Mouse (Mus musculus) ovary, postnatal 10 days (tissue): ENCODE results near the gene Gli1.
"Not testable (repeated sequence)": the region's sequence is repeated elsewhere in the genome, so short reads cannot be mapped to it uniquely, and the experiment has no call there.

Experiments used
- DNase-seq: peaks from one replicate; pipeline ENCODE4 v3.0.0; 2022; ENCODE audit warnings: low spot score

The Gli1 gene

DNA sequence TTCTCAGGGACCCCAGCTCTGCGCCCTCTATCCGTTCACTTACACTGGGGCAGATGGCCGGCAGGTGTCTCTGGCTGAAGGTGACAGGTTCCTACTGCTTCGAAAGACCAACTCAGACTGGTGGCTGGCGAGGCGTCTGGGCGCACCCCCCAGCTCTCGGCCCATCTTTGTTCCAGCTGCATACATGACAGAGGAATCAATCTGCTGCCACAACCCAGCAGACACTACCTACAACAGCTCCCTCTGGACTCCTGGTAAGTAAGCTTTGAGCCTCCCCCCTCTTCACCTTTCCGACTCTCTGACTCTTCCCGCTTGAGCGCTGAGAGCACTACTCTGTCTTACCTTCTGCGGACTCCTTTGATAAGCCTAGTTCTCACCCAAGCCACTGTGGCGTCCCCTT is 19.6 kb downstream of the Gli1 start:
- DNase-seq = no peak

DNA sequence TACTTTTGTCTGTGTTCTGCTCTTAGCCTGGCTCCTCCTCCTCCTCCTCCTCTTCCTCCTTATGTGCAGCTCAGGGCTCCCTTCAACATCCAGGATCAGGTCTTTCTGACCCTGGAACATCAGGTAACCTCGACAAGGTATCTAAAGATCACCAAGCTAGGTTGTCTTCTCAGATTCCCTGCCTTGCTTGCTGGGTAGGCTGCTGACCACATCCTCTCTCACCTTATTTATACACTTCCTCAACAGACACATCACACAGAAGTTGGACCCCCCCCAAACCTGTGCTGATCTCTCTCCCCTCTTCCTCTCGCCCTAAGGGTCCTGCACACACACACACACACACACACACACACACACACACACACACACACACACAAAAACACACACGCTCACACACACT is 20.2 kb downstream of the Gli1 start, which contains the start of gene Arhgap9:
Gene Arhgap9, plus strand, starts transcription at position 344 of the 400 bp plus-strand sequence.
- no peak for DNase-seq

DNA sequence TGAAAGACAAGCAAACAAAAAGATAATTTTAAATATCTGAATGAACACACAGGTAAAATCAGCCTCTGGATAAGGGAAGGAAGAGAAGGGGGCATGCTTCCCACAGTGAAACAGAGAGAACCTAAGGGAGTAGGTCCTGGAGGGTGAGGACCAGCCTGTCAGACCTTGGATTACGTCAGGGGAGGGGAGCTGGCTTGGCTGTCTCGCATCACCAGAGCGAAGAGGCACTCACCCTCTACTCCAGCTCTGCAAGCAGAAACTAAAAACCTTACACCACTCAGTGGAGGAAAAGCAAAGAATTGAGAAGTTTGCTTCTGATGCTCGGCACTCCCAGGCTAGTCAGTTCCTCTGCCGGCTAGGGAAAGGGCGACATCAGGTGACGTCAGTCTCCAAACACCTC is 21.8 kb downstream of the Gli1 start:
- DNase-seq = no peak

DNA sequence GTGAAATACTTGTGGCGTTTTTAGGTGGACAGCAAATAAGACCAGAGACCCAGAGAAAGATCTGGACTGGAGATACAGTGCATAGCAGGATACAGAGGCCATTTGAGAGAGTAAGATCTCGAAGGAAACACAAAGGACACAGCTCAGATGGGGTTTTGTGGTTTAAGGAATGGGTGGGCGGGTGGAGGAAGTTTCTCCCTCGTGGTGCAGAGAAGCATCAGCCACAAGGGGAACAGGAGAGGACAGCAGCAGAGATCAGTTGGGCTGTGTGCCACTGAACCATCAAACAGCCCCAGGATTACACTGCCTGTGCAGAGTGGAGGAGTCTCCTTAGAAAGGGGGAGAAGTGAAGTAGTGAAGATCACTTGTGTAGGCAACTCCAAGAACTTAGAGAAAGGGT is 23.8 kb downstream of the Gli1 start:
- no peak for DNase-seq

DNA sequence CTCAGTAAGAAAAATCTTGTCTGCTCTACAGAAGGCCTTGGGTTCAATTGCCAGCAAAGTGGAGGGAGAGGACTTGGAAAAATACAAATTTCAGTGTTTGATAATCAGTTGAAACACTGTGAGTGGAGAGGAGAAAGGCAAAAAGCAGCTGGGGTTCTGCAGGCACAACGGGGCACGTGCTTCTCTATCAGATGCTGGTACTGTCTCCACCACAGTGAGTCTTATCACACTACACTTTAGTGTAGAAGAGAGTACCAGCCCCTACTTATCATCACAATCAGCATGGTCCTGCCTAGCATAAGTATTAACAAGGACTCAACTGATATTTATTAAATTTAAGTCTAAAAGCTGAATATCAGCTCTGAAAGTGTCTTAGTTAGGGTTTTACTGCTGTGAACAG is 24.5 kb downstream of the Gli1 start:
- no peak for DNase-seq

DNA sequence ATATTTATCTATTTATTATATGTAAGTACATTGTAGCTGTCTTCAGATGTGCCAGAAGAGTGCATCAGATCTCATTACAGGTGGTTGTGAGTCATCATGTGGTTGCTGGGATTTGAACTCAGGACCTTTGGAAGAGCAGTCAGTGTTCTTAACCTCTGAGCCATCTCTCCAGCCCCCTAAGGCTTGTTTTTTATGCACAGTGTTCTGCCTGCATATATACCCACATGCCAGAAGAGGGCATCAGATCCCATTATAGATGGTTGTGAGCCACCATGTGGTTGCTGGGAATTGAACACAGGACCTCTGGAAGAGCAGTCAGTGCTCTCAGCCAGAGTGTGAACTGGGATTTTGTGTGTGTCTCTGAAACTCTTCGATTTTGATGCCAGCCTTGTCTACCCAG is 26.8 kb downstream of the Gli1 start:
- not testable (repeated sequence) for DNase-seq

DNA sequence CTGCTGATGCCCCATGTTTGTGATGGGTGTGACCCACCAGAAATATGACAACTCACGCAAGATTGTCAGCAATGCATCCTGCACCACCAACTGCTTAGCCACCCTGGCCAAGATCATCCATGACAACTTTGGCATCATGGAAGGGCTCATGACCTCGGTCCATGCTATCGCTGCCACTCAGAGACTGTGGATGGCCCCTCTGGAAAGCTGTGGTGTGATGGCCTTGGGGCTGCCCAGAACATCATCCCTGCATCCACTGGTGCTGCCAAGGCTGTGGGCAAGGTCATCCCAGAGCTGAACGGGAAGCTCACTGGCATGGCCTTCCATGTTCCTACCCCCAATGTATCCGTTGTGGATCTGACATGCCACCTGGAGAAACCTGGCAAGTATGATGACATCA is 28.3 kb downstream of the Gli1 start:
- DNase-seq = not testable (repeated sequence)

DNA sequence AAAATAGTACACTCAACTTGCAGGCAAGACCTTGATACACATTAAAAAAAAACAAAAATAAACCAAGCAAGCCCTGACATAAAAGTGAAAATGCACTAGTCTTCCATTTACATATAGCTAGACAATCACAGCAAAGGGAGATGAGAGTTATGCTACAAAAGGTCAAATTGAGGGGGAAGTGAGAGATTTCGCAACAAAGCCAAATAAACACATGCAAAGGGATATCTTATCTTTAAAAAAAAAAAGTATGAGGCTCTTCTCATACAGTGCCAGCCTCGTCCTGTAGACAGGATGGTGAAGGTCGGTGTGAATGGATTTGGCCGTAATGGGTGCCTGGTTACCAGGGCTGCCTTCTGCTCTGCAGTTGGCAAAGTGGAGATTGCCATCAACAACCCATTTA is 28.9 kb downstream of the Gli1 start:
- no peak for DNase-seq

DNA sequence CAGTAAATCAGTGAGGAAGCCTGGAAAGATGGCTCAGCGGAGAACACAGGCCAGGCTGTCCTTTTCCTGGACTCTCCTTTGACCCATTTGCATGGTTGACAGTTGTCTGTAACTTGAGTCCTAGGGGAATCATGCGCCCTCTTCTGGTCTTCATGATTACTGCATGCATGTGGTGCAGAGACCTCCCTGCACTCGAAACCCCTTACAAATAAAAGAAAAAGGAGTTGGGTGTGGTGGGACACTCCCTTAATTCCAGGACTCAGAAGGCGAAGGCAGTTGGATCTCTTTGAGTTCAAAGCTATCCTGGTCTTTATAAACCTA is 29.5 kb downstream of the Gli1 start:
- DNase-seq = peak; percentile 60

DNA sequence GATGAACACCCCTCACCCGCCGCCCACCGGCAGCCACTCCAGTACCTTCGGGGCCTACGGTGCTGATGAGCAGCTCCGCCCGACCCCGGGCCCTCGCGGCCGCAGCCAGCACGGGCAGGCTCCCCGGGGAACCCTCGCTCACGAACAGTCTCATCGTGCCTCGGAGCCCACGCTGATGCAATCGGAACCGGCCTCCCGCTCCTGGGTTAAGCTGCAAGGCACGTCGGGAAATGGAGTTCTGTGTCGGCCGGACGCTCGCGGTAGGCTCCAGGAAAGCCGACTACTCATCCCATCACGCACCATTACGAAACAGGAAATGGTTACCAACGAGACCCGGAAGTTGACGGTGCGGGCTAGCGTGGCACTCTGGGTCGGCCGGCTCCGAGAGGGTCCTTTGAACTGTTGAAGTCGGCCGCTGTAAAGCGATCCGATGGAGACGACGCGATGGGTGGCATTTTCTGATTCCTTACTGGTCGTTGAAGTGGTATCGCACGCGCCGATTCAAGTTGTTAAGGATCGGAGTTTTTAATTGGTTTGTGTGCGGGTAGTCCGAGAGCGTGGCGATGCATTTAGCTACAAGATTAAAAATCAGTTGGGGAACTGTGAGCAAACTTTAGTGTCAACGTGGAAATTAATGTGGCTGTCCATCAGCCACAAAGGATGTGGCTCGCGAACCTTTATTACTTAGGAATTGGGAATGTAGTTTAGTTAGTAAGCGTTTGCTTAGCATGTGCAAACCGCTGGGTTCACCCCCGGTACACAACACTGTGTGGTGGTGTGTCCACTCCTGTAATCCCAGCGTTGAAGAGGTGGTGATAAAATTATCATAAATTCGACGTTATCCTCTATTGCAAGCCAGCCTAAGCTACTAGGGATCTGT is 30.1 kb downstream of the Gli1 start, which contains the start of gene Mars:
Gene Mars, minus strand, starts transcription at position 311 of the 880 bp plus-strand sequence.
- DNase-seq = peak; percentile 81

DNA sequence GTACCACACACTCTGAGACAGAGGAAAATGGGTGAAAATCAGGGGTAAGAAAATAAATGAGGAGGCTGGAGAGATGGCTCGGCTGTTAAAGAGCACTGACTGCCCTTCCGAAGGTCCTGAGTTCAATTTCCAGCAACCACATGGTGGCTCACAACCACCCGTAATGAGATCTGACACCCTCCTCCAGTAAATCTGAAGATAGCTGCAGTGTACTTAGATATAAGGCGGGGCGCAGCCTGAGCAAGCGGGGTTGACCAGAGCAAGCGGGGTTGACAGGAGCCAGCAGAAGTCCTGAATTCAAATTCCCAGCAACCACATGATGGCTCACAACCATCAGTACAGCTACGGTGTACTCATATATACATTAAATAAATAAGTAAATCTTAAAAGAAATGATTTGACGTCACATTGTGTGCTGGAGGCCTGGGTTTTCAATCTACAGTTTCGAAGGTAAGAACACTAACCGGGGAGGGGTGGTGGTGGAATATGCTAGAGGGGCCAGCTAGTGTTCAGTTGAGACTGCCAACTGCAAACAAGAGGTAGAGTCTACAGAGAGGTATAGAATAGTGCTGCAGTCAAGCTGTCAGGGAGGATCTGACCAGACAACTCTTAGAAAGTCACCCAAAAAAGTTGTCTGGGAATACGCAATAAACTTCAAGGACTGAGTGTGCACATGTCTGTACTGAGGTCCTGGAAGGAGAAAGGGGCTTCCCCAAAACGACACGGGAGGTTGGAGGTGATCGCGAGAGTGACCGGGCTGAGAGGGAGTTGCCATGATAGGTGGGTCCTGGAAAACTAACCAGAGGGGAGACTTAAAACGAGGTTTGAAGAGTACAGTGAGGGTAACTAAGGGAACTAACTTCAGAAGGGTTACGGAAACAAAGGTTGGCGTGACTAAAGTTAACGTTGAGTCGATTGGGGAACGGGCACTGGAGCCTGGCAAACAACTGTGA is 31.0 kb downstream of the Gli1 start:
- DNase-seq = no peak

DNA sequence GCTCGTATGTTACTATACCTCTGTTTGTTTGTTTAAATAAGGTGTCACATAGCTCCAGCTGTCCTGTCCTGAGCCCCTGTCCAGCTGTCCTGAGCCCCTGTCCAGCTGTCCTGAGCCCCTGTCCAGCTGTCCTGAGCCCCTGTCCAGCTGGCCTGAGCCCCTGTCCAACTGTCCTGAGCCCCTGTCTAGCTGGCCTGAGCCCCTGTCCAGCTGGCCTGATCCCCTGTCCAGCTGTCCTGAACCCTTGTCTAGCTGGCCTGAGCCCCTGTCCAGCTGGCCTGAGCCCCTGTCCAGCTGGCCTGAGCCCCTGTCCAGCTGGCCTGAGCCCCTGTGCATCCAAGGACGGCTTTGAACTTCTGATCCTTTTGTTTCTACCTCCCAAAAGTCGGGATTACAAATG is 32.6 kb downstream of the Gli1 start:
- not testable (repeated sequence) for DNase-seq

DNA sequence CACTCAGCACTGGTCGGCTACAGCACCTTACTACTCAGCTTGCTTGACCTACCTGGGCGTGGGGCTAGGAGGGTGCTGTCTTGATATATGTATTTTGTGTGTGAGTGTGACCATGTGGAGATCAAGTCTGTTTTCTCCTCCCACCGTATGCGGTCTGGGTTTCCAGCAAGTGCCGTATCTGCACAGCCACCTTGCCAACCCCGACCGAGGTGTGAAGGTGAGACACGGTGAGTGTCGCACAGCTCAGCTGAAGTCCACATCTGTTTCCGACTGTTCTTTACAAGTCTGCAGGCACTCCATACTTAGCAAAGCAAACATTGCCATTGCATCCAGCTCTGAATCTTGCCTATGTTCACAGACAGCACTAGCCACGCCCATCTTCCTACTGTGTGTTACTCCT is 38.6 kb downstream of the Gli1 start:
- no peak for DNase-seq

DNA sequence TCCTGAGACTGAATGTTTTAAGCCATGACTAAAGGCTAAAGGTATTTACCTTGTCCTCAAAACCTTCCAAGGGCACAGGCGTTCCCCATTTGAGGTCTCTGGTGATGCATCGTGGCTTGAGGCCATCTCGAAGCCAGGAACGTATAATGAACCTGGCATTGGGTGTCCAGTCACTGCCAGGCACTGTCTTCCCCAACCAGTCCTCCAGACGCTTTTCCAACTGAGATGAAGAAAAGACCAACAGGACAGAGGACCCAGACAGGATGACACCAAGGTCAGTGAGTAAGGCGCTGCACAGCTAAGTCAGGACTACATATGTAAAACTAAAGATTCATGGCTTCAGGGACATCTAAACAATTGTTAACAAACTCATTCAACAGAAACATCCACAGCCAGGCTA is 41.4 kb downstream of the Gli1 start:
- no peak for DNase-seq

DNA sequence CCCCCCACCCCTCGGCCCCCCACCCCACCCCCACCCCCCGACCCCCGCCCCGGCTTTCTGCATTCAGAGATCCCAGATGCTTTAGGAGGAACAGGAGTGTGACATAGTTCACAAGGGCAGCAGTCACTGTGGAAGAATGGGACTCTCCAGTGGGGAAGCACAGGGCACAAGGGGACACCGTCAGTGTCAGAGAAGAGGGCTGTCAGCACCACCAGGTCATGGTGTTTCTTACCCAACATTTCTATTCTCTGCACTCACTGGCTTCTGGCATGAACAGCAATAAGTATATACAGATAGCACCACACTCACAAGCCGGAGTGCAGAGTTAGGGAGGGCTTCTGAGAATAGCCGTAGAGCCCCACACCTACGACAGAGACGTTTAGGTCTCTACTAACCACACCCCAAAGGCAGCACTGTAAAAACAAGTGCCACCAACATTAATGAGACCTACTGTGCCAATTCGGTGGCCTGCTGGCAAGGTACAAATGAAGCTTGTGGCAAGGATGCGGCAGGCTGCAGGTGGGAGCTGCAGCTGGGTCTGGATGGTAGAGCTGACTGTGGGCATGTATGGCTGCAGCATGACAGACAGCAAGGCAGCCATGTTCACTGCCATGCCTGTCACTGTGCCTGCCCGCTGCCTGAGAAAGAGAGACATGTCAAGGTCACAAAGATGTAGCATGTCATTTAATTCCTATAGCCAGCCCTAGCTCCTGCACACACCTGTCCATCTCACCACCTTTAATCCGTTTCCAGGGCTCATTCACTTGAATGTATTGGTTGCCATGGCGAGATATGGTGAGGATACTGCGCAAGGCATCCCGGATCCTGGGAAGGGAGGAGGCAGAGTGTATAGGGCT is 44.5 kb downstream of the Gli1 start:
- DNase-seq = no peak

DNA sequence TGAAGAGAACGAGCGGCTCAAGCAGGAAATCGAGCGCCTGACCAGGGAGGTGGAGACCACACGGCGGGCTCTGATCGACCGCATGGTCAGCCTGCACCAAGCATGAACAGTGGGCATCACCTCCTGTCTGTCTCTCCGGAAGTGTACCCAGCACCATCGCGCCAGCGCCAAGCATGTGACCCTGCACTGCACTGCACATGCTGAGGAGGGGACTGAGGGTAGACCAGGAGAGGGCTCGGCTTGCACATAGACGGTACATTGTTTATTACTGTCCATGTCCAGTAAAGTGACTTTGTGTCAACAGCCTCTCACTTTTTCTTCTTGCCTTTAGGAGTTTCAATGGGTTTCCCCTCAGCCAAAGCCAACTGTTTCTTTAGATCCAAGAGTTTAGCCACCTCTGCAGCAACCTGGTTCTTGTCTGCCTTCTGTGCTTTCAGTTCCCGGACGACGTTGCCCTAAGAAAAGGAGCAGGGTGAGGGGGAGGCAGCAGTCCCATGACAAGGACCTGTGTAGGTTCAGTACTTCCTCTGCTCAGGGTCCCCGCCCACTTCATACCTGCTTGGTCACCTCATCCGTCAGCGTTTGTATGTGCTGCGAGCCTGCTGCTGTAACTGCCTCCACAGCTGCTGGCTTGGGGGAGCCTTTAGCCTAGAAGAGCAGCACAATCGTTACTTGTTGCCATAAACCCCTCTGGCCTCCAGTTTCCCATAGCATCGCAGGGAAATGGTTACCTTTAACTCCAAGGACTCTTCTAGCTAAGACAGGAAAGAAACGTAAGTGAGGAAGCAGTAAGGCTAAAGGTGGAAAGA is 45.6 kb downstream of the Gli1 start:
- no peak for DNase-seq

DNA sequence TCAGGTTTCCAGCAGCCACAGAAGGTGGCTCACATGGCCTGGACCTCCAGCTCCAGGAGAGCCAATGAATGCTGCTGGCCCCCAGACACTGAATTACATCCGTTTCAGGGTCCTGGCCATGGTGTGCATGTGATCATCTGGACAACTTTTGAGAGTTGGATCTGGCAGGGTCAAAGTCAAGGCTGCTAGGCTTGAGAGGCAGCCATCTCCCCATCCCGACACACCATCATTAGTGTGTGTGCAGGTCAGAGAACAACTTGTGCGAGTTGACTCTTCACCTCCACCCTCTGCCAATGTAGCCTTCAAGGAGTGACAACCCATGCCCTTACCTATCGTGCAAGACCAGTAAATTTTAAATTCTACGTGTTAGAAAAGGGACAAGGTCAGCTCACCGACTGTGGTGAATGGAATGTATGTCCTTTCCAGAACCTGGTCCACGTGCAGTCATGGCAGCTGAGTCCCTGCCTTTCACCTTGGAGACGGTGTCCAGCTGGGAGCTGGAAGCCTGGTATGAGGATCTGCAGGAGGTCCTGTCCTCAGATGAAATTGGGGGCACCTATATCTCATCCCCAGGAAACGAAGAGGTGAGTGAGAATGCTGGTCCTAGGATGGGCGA is 46.8 kb downstream of the Gli1 start:
- DNase-seq = no peak

DNA sequence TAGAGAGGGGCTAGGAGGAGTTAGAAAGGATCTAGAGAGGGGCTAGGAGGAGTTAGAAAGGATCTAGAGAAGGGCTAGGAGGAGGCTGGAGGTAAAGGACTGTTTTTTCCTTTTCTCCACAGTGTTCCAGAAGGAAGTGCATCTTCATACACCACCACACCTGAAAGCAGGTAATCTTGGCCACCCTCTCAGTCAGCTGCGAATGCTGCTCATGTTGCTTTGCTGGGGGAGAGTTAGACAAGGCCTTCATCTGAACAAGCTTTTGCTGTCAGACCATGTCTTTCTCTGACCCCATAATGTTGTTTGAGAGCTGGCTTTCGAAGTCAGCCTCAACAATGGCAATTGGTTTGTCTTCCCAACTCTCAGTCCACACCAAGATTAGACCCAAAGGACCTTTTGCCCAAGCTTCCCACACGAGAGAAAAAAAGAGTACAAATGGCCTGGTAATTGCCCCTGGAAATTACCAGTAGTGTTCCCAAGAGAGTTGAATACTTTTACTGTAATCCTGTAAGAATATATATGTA is 48.1 kb downstream of the Gli1 start:
- no peak for DNase-seq

DNA sequence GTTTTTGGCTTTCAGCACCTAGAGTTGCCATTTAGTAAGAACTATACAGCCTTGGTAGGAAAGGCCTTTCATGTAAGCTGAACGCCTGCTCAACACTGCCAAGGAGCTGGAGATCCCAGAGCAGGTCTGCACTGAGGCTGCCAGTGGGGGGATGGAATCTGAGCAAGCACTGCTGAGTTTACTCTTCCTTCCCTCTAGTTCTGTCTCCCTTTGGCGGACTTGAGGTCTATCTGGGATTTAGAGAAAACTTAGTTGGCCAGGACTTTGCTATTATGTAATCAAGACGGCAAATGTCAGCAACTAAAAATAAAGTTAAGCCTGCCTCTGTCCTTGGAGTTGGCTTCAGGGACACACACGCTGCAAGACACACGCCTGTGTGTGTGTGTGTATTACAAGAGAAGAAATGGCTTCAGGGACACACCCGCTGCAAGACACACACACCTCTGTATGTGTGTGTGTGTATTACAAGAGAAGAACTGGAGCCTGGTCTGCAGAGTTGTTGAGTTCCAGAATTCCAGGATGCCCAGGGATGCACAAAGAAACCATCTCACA is 48.7 kb downstream of the Gli1 start:
- no peak for DNase-seq
